Mouse (Mus musculus) embryonic stem cell, embryonic (primary cell): ENCODE measurements around the gene Agbl4.

ENCODE experiments used
- CTCF ChIA-PET, 4 experiments: fragments of 300-600 bp in 2 of 4; fragments of 350-600 bp in 2 of 4; sonication (Branson Sonifier 250); formaldehyde crosslinking; loops; one replicate each; lab custom pipeline; 2022; ENCODE audit warnings: inconsistent platforms in 2 of 4; lab: Charles Lee
- POLR2A ChIA-PET, 4 experiments: fragments of 300-600 bp in 2 of 4; fragments of 350-600 bp in 2 of 4; sonication (Branson Sonifier 250); formaldehyde crosslinking; loops; one replicate each; lab custom pipeline; 2022; ENCODE audit warnings: antibody characterized with exemption in 4 of 4, inconsistent platforms in 1 of 4; lab: Charles Lee

The Agbl4 gene

DNA sequence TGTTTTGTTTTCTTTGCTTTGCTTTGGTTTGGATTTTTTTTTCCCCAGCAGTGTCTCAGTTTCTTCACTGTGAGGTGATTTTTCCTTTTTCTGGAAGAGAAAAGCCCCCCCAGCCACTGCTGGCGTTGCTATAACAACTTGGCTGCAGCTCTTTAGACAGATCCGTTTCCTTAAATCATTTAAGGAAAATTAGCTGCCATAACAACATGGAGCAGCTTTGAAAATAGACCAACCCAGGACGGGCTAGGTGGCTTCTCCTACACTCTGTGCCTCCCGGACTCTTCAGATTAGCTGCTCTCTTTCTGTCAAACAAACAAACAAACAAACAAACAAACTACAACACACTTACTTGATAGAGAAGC lies 1182.4 kb downstream of the Agbl4 start:
- POLR2A ChIA-PET, result no interaction called here
- CTCF ChIA-PET, result interaction anchor here in 1 of 4 experiments (1.7 kb wide), 1 partner anchor 86 kb away, joined by 4 read pairs; no protein-coding TSS in a partner anchor

DNA sequence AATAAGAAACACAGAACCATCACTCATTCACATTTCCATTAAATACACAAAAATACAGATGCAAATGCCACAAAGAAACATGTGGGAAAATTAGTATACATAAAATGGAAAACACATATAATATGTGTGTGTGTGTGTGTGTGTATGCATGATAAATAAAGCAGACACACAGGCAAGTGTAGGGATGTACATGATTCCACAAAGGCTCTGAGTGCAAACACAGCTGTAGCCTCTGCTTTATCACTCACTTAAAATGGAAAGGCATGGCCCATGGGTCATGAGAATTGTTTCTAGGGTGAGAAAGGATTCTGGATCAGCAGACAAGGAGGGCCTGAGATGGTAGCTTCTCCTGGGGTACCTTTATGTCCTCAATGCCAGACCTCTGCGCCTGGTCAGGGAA lies 1182.8 kb downstream of the Agbl4 start:
- POLR2A ChIA-PET, result no interaction called here

DNA sequence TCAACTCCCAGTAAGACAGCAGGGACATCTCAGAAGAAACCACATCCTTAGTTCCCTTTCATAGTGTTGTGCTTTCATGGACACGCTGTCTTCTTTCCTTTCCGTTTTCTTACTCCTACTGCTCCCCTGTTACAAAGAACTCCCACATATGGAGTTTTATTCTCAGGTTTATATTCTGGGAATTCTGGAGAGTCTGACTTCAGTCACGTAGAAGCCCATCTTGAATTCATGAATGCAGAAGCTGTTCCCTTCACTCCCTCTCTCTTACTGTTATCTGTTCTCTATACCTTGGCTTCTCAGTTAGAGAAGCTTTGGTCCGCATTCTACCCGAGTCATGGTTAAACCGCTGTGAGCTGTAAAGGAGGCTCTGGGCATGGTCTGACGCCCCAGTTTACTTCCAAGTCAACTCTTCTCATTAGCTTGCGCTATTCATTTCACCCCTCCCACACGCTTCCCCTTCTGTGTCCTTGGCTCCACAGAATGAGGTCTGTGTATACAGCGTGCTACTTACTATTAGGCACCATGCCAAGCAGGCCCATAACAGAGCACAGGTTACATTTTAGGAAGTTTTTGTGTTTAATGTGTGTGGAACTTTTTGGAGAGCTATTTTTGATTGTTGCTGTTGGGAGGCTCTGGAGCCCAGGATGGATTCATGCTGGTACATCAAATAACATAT lies 1186.2 kb downstream of the Agbl4 start:
- ChIA-PET POLR2A (no interaction called here), CTCF (no interaction called here)

More for the DNA sequence above, 1182.8 kb downstream of the Agbl4 start:
- CTCF ChIA-PET, result interaction anchor here in 1 of 4 experiments (1.7 kb wide), 1 partner anchor 86 kb away, joined by 4 read pairs; no protein-coding TSS in a partner anchor

DNA sequence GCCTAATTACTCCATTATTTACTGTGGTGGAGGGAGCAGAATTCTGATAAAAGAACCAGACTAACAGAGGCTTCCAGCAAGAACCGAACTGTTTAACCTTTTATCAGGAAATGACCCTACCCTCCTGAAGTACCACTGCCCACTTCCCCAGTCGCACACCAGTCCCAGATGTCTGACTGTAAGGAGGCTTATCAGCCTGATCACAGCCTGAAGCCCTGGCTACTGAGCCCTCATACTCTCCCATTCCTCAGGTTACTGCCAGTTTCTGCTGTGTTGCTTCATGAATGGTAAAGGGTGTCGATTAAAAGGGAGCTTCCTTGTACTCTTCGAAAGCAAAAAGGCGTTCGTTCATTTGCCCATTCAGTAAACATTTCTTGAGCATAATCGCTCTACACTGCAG lies 1186.8 kb downstream of the Agbl4 start:
- ChIA-PET CTCF (no interaction called here), POLR2A (interaction anchor here in 1 of 4 experiments (0.7 kb wide), 1 partner anchor 13 kb away, joined by 3 read pairs; no protein-coding TSS in a partner anchor)

DNA sequence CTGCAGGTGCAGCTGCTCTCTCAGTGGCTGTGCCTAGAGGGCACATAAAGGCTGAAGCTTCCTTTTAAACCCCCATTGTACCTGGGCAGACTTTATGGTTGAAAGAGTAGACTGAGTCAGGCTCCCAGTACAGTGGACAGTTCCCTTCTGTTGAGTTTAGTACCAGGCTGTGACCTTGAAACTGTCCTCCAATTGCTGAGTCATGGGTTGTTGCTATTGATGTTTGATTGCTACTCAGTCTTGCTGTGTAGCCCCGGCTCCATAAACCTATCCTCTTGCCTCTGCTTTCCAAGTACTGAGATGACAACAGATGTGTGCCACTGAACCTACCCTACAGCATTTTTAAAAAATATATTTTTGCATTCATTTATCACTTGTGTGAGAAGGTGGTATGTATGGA lies 1190.8 kb downstream of the Agbl4 start:
- ChIA-PET CTCF (interaction anchor here in 1 of 4 experiments (0.6 kb wide), 1 partner anchor 60 kb away, joined by 3 read pairs; no protein-coding TSS in a partner anchor), POLR2A (interaction anchor here in 1 of 4 experiments (0.6 kb wide), 1 partner anchor 20 kb away, joined by 3 read pairs; no protein-coding TSS in a partner anchor)

DNA sequence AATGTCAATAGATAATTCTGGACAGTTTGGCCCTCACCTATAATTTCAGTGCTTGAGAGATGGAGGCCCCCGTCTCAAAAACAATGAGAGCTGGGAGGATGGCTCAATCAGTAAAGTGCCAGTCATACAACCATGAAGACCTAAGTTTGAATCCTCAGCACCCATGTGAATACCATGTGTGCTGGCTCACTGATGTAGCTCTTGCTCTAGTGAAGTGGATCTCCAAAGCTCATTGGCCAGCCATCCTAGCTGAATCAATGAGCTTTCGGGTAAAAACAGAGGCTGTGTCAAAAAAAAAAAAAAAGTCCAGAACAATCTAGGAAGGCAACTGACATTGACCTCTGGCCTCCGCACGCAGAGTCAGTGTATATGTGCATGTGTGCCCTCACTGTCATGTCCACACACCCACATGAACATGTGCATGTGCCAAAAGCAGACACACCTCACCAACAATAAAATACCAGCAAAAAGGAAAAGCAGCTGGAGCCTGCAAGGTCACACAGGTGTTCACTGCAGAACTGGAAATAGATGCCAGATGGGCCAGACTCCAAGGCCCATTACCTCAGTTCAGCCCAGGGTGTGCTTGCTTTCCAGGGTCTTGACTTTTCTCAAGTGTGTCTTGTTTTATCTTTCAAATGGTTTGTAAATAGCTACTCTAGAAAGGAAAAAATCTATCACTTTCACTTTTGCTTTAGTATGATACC lies 1192.2 kb downstream of the Agbl4 start:
- ChIA-PET POLR2A (no interaction called here), CTCF (interaction anchor here in 1 of 4 experiments (1.0 kb wide), 1 partner anchor 37 kb away, joined by 3 read pairs; no protein-coding TSS in a partner anchor)

DNA sequence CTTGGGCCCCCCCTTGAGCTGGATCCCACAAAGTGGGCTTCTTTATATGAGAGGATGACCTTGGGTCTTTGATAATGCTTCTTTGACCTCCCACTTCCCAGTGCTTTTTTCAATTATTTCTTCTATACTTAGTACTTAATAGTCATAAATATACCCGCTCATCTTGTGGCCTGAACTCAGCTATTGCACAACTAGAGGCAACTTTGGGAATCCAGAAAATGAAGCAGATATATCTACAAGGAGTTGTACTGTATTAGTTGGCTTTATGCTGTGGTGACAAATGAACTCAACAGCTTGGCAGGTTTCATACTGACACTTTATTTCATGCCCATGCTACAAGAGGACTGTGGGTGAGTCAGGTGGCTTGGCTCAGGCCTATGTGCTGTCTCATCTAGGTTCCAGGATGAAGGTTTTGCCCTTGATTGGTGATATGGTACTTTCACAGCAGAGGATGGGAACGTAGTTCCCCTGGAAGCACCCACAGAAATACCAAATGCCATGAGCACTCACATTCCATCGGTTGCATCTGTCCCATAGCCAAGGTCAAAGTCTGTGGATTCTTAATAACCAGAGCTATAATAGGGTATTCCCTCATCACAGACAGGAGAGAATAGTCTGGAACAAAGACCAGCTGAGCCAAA lies 1197.3 kb downstream of the Agbl4 start:
- POLR2A ChIA-PET, result no interaction called here
- CTCF ChIA-PET, result no interaction called here

DNA sequence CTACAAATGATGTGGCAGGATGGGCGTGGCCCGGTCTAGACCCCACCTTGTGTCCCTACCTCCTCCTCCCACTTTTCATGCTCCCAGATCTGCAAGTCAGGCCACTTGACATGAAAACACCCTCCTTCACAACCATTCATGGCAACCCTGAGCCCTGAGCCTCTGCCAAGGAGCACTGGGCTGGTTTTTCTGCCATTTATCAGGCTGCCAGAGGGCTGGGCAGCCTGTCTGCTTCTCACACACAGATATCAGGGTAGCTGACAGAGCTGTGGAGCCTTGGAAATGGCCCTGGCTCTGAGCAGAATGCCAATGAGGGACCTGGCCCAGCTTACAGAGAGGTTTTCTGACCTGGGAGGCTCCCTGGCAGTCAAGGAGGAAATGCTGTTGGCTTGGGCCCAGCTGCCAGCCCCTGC lies 1199.8 kb downstream of the Agbl4 start:
- CTCF ChIA-PET, result no interaction called here
- POLR2A ChIA-PET, result interaction anchor here in 1 of 4 experiments (0.8 kb wide), 1 partner anchor 69 kb away, joined by 3 read pairs; no protein-coding TSS in a partner anchor

DNA sequence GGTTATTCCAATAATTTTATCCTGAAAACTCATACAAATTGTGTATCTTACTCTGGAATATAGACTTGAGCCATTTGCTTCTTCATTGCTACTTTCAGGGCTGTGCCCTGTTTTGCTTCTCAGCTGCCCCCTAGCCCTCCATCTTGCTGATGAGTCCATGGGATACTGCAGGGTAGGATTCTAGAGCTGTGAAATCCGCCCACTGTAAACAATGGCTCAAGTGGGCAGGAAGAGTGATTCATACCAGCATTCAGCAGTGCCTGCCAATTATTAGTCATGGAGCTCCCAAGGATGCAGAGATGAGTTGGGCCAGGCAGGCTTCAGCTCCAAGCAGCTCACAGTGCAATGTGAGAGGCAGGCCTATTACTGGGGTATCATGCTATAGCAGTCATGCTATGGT lies 1200.5 kb downstream of the Agbl4 start:
- ChIA-PET POLR2A (no interaction called here), CTCF (interaction anchor here in 1 of 4 experiments (0.6 kb wide), 1 partner anchor 89 kb away, joined by 3 read pairs; no protein-coding TSS in a partner anchor)

DNA sequence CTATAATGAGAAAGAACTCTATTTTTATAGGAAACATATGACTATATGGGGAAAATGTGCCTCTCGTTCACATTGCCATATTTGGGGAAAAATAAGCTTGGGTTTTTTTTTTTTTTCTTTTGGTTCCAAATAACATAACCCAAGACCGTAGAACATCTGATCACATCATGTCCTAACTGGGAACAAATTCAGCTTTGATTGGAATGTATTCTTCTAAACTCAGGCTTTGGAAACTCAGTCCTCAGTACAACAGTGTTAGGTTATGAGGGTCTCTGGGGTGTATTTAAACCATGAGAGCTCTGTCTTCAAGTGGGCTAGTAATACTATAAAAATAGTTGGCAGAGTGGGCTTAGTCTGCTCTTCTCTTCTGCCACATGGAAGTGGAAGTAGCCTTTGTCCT lies 1205.7 kb downstream of the Agbl4 start:
- POLR2A ChIA-PET, result no interaction called here
- CTCF ChIA-PET, result no interaction called here

DNA sequence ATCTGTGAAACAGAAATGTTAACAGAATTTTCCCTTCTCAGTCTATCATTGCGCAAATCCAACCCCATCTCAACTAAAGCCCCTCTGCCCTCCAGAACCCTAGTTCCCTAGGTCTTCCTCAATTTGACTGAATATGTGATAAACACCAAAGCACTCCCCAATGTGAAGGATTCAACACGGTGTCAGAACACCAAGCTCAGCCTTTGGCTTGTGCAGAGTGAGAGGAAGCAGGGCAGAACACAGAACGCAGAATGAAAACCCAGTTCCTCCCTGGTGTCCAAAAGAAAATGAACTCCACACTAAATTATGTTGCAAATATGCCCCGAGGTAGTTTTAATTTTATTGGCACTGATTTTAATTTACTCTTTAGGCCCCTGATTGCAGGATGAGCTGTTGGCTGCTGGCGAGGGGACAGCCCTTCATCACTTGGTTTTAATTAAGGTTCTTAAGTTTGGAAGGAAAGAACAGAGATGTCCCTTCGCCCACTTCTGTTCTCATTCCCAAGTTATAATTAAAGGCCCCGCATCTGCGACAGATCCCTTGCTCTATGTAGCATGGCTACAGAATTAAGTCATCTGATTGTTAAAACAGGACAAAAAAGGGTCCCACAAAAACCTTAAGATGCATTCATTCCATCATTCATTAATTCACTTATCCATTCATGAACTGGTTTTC lies 1210.5 kb downstream of the Agbl4 start:
- ChIA-PET POLR2A (interaction anchor here in 1 of 4 experiments (0.8 kb wide), 1 partner anchor 20 kb away, joined by 3 read pairs; no protein-coding TSS in a partner anchor), CTCF (no interaction called here)

DNA sequence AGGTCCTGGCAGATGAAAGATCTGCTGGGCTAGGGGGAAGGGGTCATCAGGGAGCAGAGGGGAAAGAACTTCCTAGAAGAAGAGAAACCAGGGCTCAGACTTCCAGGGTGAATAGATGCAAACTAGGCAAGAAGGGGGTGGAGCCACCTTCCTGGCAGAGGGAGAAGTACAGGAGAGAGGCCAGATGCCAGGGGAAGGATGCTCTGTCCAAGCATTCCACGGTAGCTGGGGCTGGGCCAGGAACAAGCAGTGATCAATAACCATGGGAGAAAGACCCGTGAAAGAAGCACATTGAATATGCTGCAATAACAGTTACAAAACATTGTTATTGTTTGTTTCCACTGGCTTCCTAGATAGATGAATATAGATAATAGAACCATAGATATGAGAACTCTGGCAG lies 1224.4 kb downstream of the Agbl4 start:
- POLR2A ChIA-PET, result no interaction called here
- CTCF ChIA-PET, result no interaction called here

DNA sequence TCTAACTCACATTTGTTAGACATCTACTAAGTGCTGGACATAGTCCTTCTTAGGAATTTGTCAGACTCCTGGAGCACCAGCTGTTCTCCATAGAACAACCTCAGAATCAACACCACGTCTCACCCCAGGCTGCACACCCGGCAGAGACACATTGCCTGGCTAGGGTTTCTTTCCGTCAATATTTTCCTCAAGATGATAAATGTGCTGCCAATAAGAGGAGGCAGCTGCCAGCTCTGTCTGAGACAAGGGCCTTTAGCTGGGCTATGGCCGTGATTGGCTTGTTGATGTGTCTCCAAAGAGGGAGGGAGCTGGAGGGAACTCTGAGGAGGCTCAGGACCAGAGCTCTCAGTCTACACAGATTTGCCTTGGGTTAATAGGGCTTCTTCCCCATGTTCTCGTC lies 1227.5 kb downstream of the Agbl4 start:
- ChIA-PET CTCF (interaction anchor here (0.6 to 1.9 kb wide), 8 partner anchors 21 to 735 kb away, joined by 3 to 5 read pairs (median 4); no protein-coding TSS in a partner anchor), POLR2A (interaction anchor here in 1 of 4 experiments (0.7 kb wide), 1 partner anchor 26 kb away, joined by 3 read pairs; no protein-coding TSS in a partner anchor)

DNA sequence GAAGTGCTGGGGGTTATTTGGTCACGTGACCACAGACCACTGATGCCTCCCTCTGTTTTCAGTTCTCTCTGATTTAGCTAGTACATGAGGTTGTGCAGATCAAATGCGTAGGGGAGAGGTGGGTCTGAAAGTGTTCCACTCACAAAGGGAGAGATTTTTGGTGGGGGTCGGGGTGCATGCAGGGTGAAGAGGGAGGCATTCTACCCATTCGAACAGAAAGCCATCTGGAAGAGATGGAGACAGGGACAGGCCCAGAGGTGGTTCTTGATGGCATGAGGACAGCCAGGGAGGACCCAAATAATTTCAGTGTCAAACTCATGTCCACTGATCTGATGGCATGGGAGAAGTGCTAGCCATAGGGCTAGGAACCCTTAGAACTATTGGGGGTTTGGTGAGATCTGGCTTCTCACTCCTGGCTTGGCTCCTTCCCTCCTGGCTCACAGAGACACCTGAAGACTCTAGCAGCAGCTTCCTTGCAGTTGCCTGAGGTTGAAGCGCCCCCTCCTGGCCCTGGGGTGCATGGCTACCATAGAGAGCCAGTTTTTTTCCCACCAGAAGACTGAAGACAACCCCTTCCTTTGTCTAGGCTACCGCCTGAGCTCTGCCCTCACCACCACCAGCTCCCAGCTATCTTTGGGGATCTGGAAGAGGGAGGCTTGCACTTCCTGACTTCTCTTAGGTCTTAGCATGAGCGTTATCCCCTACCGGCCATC lies 1228.8 kb downstream of the Agbl4 start:
- POLR2A ChIA-PET, result interaction anchor here in 3 of 4 experiments (0.7 to 1.5 kb wide), 3 partner anchors 11 to 201 kb away, joined by 3 to 4 read pairs (median 3); no protein-coding TSS in a partner anchor
- CTCF ChIA-PET, result interaction anchor here (0.6 to 1.9 kb wide), 19 partner anchors 13 to 372 kb away, joined by 3 to 8 read pairs (median 3); no protein-coding TSS in a partner anchor

DNA sequence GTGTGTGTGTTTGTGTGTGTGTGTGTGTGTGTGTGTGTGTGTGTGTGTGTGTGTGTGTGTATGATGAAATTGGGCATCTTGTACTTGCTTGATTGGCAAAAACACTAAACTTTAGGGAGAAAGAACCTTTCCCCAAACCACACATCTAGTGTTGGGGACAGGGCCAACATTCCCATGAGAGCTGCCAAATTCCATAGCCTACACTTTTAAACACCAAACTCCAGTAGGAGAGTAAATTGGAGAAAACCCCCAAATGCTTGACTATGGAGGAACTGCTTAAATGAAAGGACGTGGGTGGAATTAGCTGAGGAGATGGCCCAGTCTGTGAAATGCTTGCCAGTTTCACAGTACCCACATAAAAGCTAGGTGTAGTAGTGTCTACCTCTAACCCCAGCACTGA lies 1235.2 kb downstream of the Agbl4 start:
- CTCF ChIA-PET, result interaction anchor here in 2 of 4 experiments (0.6 to 1.5 kb wide), 2 partner anchors 13 to 1674 kb away, joined by 4 read pairs; no protein-coding TSS in a partner anchor
- POLR2A ChIA-PET, result interaction anchor here in 1 of 4 experiments (0.7 kb wide), 1 partner anchor 78 kb away, joined by 3 read pairs; no protein-coding TSS in a partner anchor

DNA sequence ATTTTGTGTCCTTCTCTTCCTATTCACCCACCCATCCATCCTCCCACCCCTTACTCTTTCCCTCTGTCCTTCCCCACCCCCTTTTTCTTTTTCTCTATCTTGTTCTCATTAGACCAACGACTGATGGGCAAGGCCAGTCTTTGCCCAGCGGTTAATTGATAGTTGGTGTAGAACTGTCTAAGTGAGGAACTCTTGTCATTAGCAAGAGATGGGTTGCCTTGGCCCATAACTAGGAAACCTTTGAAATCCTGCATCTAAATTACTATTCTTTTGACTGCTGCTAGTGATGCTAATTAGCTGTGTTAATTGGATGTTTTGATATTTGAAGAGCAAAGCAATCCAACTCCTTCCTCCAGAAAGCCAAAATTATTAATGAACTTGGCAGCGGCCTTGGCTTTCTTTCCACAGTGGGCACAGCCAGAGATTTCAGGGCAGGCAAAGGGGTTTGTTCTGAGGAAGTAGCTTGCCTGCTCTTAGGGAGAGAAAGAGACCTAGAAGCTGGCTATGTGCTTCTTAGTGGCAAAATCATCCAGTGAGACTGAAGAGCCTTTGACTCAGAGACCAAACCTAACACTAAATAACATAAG lies 1238.2 kb downstream of the Agbl4 start:
- CTCF ChIA-PET, result no interaction called here
- POLR2A ChIA-PET, result interaction anchor here in 1 of 4 experiments (0.6 kb wide), 1 partner anchor 96 kb away, joined by 5 read pairs; no protein-coding TSS in a partner anchor
